18 mouse cellular contexts compared by ENCODE assay signal in the genomic region with DNA sequence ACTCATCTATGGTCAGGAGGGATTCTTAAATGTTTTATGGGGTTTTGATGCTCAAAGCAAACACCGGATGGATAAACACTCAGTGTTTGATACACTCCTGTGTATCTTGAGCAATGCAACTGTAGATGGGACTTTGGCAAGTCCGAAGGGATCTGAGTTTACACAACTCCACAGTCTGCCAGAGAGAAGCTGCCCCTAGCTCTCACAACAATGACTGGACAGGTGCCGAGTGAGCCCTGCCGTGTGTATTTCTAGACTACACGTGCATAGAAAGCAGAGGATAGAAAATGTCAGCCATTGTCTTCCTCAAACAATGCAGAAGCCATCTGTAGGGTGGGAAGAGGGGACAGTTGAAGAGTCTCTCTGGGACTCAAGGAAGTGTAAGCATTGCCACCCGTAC.
"Had no signal": no experiment of that assay in that cellular context is flagged by ENCODE, and none has a peak within 500 bp of the region (broad histone marks: within the 10 kb centered on the region; RNA-seq: fewer than 3 reads in every experiment).

No protein-coding gene starts in this region.

- H3K27ac ChIP-seq: limb, embryonic 12.5 days; limb, embryonic 15.5 days; liver, embryonic 15.5 days; macrophage; midbrain, embryonic 12.5 days; midbrain, embryonic 15.5 days; neural tube, embryonic 12.5 days; neural tube, embryonic 15.5 days; stomach, embryonic 15.5 days had no signal

- H3K9me3 ChIP-seq: limb, embryonic 12.5 days; limb, embryonic 15.5 days; liver, embryonic 15.5 days; midbrain, embryonic 12.5 days; midbrain, embryonic 15.5 days; neural tube, embryonic 12.5 days; neural tube, embryonic 15.5 days; stomach, embryonic 15.5 days had no signal

- DNase-seq: kidney, adult 11 months; kidney, adult 8-10 months; kidney, postnatal 14 days; kidney, postnatal 4 days; left cerebral cortex, postnatal 4 days; retina, postnatal 1 day; right cerebral cortex, postnatal 25 days; spleen, adult 18-20 months; thymus, postnatal 25 days had no signal

- H3K27me3 ChIP-seq: limb, embryonic 12.5 days; limb, embryonic 15.5 days; liver, embryonic 15.5 days; midbrain, embryonic 12.5 days; midbrain, embryonic 15.5 days; neural tube, embryonic 12.5 days; neural tube, embryonic 15.5 days; stomach, embryonic 15.5 days had no signal

- H3K4me3 ChIP-seq: limb, embryonic 12.5 days; limb, embryonic 15.5 days; liver, embryonic 15.5 days; midbrain, embryonic 12.5 days; midbrain, embryonic 15.5 days; neural tube, embryonic 12.5 days; neural tube, embryonic 15.5 days; stomach, embryonic 15.5 days had no signal

- ATAC-seq: midbrain, embryonic 15.5 days had no signal

- H3K9ac ChIP-seq: limb, embryonic 12.5 days; limb, embryonic 15.5 days; liver, embryonic 15.5 days; midbrain, embryonic 12.5 days; midbrain, embryonic 15.5 days; neural tube, embryonic 12.5 days; neural tube, embryonic 15.5 days; stomach, embryonic 15.5 days had no signal

- H3K36me3 ChIP-seq: limb, embryonic 12.5 days; limb, embryonic 15.5 days; liver, embryonic 15.5 days; midbrain, embryonic 12.5 days; midbrain, embryonic 15.5 days; neural tube, embryonic 12.5 days; neural tube, embryonic 15.5 days; stomach, embryonic 15.5 days had no signal

- H3K4me2 ChIP-seq: limb, embryonic 12.5 days; limb, embryonic 15.5 days; liver, embryonic 15.5 days; midbrain, embryonic 12.5 days; midbrain, embryonic 15.5 days; neural tube, embryonic 12.5 days; neural tube, embryonic 15.5 days; stomach, embryonic 15.5 days had no signal

- H3K4me1 ChIP-seq: limb, embryonic 15.5 days; liver, embryonic 15.5 days; midbrain, embryonic 12.5 days; midbrain, embryonic 15.5 days; neural tube, embryonic 12.5 days; neural tube, embryonic 15.5 days; stomach, embryonic 15.5 days had no signal
